ENCODE assay signal across 12 mouse cellular contexts in the genomic region with DNA sequence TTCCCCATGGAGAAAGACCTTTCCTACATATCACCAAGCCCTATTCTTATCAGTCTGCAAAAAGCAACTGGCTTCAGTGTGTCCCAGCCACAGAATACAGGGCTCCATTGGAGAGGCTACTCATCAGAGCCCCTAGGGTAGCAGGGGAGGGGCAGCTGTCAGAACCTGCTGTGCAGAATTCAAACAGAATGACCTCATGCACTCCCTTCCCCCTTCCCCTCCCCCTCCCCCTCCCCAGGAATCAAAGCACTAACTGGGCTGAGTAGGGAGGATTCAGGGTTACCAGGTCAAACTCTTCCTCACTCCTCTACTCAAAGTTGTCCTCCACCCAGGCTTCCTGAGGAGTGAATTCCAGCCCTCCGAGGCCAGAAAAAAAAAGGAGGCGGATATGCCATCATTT.
DNase-seq lines count a peak whose midpoint lies in the region; ATAC-seq and TF ChIP-seq lines count a peak whose summit lies in the region.
"Had no signal": no experiment of that assay in that cellular context is flagged by ENCODE, and none has a peak within 500 bp of the region (broad histone marks: within the 10 kb centered on the region; RNA-seq: fewer than 3 reads in every experiment).

No protein-coding gene starts in this region.

- H3K27ac ChIP-seq in heart, embryonic 15.5 days, result no peak overlapping the region
- H3K27ac ChIP-seq in ES-Bruce4 (ENCODE audit: insufficient read depth, low read length), result no peak overlapping the region
- peak overlapping the region; percentile 44 for H3K27ac ChIP-seq in hindbrain, embryonic 12.5 days
- H3K27ac ChIP-seq: lung, embryonic 15.5 days had no signal

- no peak for DNase-seq in heart, adult 8-10 months (ENCODE audit: low spot score)
- DNase-seq in brain, embryonic 14.5 days (ENCODE audit: low read depth), result peak; percentile 51
- DNase-seq in ovary, postnatal 10 days (ENCODE audit: low spot score), result no peak
- DNase-seq in adrenal gland, adult 8-10 months, result no peak
- DNase-seq: left cerebral cortex, postnatal 4 days had no signal

- ATAC-seq in heart, embryonic 15.5 days (replicated peaks; ENCODE audit: insufficient number of reproducible peaks, insufficient read depth, low FRiP score, low read depth), result 0 out of 2 replicates have a peak, but pooled peaks have one; percentile 44
- ATAC-seq in hindbrain, embryonic 12.5 days (ENCODE audit: low FRiP score), result peak; percentile 58
- no peak for ATAC-seq in frontal cortex, adult (ENCODE audit: low TSS enrichment)
- ATAC-seq: activated CD4-positive, CD25-positive, alpha-beta regulatory T cell, adult 4 months; CD4-positive, CD25-positive, alpha-beta regulatory T cell, adult 4 months had no signal

- H3K36me3 ChIP-seq in heart, embryonic 15.5 days, result no peaks in the 10 kb centered on the region
- no peaks in the 10 kb centered on the region for H3K36me3 ChIP-seq in ES-Bruce4 (ENCODE audit: control insufficient read depth, insufficient read depth, low read length, poor library complexity, severe bottlenecking)
- H3K36me3 ChIP-seq in hindbrain, embryonic 12.5 days, result no peaks in the 10 kb centered on the region
- H3K36me3 ChIP-seq: lung, embryonic 15.5 days had no signal

- no peak overlapping the region for H3K9ac ChIP-seq in heart, embryonic 15.5 days
- no peak overlapping the region for H3K9ac ChIP-seq in ES-Bruce4 (ENCODE audit: low read depth, poor library complexity, severe bottlenecking)
- no peak overlapping the region for H3K9ac ChIP-seq in hindbrain, embryonic 12.5 days
- H3K9ac ChIP-seq: lung, embryonic 15.5 days had no signal

- no peak overlapping the region for H3K4me2 ChIP-seq in heart, embryonic 15.5 days
- H3K4me2 ChIP-seq in hindbrain, embryonic 12.5 days (replicated peaks), result no peak overlapping the region

- no peak for TF ChIP-seq POLR2A in ES-Bruce4 (IDR thresholded peaks at IDR 0.05; ENCODE audit: insufficient read depth, low read length)
- TF ChIP-seq POLR2A in brain, embryonic 14.5 days (IDR thresholded peaks at IDR 0.05; ENCODE audit: borderline replicate concordance, extremely low read depth, insufficient read depth, insufficient read length, poor library complexity, severe bottlenecking), result no peak

- H3K27me3 ChIP-seq in heart, embryonic 15.5 days, result no peaks in the 10 kb centered on the region
- H3K27me3 ChIP-seq in ES-Bruce4 (ENCODE audit: control insufficient read depth, insufficient read depth, low read length, poor library complexity, severe bottlenecking), result no peaks in the 10 kb centered on the region
- H3K27me3 ChIP-seq in hindbrain, embryonic 12.5 days, result no peaks in the 10 kb centered on the region
- H3K27me3 ChIP-seq: lung, embryonic 15.5 days had no signal

- 33% methylated on average over 2 of the region's 2 CpGs for WGBS in heart, embryonic 15.5 days
- 5% methylated on average over 2 of the region's 2 CpGs for WGBS in hindbrain, embryonic 12.5 days

- peaks cover 32% of the 10 kb centered on the region for H3K4me1 ChIP-seq in heart, embryonic 15.5 days (replicated peaks)
- peaks cover 7% of the 10 kb centered on the region for H3K4me1 ChIP-seq in ES-Bruce4 (ENCODE audit: control insufficient read depth, insufficient read depth, low read length)
- H3K4me1 ChIP-seq in hindbrain, embryonic 12.5 days, result peaks cover 58% of the 10 kb centered on the region

- TF ChIP-seq CTCF in ES-Bruce4 (IDR thresholded peaks at IDR 0.05; ENCODE audit: low read depth, low read length), result no peak
- TF ChIP-seq CTCF in brain, embryonic 14.5 days (IDR thresholded peaks at IDR 0.05; ENCODE audit: borderline replicate concordance, extremely low read depth, insufficient read depth, insufficient read length), result no peak

- H3K9me3 ChIP-seq in heart, embryonic 15.5 days (replicated peaks), result no peaks in the 10 kb centered on the region
- H3K9me3 ChIP-seq in ES-Bruce4 (replicated peaks; ENCODE audit: control insufficient read depth, insufficient read depth, low read length, poor library complexity, severe bottlenecking), result no peaks in the 10 kb centered on the region
- no peaks in the 10 kb centered on the region for H3K9me3 ChIP-seq in hindbrain, embryonic 12.5 days (replicated peaks)
- H3K9me3 ChIP-seq: lung, embryonic 15.5 days had no signal

- H3K4me3 ChIP-seq in heart, embryonic 15.5 days, result no peak overlapping the region
- H3K4me3 ChIP-seq in ES-Bruce4 (ENCODE audit: low read depth, low read length), result no peak overlapping the region
- H3K4me3 ChIP-seq in hindbrain, embryonic 12.5 days, result no peak overlapping the region
- H3K4me3 ChIP-seq: lung, embryonic 15.5 days had no signal

- 0 out of 2 replicates have a peak, but pooled peaks have one; percentile 10 for TF ChIP-seq EP300 in ES-Bruce4 (IDR thresholded peaks at IDR 0.05; ENCODE audit: insufficient read depth, low read depth, low read length)
